Mouse (Mus musculus): ENCODE results near the gene Zfp512.
"Not testable (repeated sequence)": the region's sequence is repeated elsewhere in the genome, so short reads cannot be mapped to it uniquely, and the experiment has no call there.

Zfp512 gene

DNA sequence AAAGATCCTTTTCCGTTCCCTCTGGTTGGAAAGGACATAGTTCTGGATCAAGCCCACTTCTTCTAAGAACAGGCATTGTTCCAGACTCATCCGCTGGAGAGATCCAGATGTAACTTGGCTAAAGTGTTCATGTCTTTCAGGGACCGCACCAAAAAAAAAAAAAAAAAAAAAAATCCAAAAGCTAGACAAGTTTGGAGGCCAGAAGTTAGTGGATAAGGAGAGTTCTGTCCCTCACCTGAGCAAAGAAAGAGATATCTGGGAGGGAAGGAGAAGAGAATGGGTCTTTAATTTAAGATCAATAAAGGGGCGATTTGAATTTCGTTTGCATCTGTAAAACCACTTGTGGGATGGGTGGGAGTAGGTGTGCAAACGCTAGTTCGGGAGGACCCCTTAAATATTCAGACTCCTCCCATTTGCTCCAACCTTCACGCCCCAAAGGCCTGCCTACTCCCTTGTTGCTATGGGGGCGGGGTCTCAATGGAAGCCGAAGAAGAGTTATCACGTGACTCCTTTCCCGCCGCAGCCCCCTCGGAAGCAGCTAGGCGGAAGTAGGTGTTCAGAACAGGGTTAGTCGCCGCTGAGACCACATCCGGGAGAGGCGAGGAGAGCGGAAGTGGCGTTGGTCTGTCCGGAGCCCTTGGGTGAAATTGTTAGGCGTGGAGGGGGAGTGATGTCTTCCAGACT is at the start of gene Zfp512:
Zfp512 (plus strand) TSS at position 554 of the 684 bp plus-strand sequence.
- DNase-seq: peak; percentile 94

DNA sequence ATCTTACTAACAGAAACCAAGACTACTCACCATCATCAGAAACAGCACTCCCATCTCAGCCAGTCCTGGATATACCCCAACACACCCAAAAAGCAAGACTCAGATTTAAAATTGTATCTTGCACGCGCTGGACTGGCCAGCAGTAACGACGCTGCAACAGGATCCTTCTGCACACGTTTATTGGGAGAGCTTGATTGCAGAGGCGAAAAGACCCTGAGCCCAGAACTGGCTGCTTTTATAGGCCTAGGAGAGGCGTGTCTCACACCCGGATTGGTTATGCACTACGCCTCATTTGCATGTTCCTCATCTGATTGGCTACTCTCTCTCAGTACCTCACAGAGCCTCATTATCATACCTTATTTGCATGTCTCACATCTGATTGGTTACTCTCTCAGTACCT is 17.5 kb upstream of the Zfp512 start:
- not testable (repeated sequence) for DNase-seq

DNA sequence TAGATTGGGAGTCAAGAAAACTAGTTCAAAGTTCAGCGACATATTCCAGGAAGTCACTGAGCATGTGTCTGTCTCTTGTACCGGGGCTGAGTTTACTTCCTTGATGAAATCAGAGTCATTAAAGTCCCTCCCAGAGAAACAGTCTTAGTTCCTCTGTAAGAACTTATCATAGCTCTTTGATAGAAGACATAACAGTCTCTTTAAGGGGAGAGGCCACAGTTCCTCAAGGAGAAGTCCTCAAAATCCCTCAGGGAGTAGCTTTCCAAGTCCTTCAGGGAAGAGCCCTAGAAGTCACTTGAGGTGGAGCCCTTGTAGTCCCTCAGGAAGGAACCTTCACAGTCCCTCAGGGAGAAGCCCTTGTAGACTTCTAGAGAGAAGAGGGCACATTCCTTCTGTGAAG is 895 bp upstream of the Zfp512 start:
- no peak for DNase-seq

DNA sequence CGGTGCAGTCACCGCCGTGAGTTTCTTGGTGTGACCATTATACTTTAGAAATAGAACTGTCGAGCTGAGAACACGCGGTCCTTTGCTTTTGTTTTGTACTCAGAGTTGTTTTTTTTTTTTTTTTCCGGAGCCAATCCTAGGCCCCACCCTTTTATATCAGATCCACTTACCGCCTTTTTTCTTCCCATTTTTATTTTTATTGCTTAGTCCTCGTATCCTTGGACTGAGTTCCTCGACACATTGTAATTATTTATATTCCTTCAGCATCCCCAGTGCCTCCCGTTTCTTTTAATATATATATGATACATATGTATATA is 289 bp downstream of the Zfp512 start:
- no peak for DNase-seq

DNA sequence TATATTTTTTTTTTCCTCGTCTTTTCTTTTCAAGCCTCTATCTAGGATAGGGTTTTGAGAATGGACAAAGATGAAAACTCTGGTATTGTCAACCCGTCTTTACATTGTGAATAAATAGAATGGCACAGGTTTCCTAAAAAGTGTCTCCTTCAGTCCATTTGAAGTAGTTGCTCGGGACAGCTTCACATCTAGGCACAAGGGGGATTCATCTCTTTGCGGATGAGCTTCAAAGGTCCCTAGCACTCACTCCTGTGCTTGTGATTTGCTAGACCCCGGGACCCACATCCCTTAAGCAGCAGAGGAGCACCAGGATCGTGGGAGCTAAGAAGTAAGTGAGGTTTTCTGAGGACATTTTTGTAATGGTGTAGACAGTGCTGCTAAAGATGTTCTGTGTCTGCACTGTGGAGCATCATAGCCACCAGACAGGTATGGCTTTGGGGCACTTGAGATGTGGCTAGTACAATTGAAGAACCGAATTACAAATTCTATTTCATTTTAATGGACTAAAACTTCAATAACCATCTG is 717 bp downstream of the Zfp512 start:
- DNase-seq: no peak

DNA sequence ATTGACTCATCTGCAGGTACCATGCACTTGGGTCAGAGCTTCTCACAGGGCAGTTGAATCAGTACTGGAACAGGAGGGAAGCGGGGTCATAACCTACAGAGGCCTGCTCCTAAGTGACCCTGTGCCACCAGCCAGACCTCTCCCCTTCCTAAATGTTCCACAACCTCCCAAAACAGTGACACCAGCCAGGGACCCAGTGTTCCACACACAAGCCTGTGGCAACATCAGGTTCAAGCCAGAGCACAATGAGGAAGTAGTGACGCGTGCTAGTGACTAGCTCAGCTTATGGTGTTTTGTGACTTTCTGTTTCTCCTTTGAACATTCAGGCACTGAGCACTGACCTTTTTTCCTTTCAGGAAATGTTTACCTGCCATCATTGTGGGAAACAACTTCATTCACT is 15.6 kb downstream of the Zfp512 start:
- no peak for DNase-seq

DNA sequence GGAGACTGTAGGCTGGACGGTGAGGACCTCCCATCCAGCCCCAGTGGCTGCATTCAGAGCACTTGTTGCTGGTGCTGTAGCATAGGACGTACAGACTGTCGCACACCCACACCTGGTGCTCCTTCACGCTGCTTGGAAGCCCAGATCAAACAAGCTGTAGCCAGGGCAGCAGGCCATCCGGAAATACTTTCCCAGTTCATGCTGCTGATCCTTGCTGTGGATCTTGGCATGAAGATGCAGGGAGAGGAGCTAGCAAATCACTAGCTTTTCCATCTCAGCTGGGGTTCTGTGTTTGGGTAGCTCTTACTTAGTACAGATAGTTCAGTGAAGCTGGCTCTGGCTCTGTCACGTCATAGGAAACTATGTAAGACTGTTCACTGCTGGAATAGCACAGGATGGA is 17.5 kb downstream of the Zfp512 start:
- no peak for DNase-seq

DNA sequence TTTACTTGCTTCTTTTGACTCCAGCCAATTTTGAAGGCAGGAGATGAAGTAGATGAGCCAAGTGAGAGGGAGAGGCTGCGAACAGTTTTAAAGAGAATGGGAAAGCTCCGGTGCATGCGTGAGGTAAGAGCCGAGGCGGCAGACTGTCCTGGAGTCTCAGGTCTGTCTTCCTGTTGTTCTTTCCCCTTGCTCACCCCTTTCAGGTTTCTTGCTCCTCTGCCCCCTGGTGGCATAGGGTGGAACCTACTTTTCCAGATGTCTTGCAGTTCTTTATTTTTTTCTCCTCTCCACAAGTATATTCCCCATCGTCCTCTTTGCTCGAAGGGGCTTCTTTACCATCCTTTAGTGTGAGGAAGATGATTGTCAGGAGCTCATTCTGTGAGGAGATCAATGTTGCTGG is 18.1 kb downstream of the Zfp512 start:
- no peak for DNase-seq

DNA sequence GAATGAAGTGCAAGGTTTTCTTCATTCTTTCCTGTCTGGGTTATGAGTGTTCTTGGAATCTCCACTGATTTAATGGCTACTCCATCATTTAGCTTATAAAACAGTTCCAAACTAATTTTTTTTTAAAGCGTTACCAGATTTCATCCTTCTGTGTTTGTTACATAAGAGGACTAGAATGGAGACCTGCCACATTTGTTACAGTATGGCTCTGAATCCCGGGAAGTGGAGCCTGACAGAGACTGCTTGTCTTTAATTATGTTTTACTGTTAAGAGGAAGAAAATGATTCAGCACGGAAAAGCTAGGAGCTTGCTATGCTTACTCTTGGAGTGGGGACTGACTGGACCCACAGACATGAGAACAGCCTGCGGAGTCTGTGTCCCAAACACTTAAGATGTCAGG is 28.3 kb downstream of the Zfp512 start:
- no peak for DNase-seq

DNA sequence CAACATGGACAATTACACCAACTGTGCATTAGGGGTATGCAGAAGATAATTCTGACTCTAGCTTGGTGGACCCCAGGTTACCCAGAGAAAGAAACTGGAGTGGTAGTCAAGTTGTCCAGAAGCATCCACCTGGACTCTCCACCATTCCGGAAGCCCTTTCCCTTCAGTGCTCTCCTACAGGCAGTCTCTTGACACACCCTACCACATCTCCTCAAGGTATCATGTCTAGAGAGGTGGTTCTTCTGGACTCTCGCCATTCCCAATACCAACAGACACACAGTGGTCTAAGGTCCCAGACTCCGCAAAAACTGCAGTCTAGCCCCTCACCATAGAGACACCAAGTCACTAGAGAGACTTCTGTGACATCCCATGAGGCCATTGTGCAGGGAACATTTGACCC is 33.2 kb downstream of the Zfp512 start, which contains the start of gene 4930548H24Rik:
4930548H24Rik (plus strand) TSS at position 301 of the 400 bp plus-strand sequence.
- DNase-seq: no peak

DNA sequence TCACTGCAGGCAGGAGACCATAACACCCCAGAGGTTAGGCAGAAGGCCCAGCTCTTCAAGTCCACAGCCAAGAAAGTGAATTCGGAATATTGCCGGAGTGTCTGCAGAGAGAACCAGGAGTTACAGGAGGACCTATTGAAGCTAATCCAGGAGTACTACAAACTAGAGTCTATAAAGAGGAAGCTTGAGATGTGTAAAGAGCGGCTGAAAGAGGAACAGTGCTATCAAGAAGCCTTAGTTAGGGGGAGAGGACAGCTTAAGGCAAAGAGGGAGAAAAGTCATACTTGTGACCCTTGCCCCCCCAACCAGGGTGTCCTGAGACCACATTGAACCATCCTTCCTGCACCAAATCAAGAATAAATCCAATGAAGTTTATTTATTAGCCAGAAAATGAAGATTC is 35.7 kb downstream of the Zfp512 start:
- DNase-seq: no peak

DNA sequence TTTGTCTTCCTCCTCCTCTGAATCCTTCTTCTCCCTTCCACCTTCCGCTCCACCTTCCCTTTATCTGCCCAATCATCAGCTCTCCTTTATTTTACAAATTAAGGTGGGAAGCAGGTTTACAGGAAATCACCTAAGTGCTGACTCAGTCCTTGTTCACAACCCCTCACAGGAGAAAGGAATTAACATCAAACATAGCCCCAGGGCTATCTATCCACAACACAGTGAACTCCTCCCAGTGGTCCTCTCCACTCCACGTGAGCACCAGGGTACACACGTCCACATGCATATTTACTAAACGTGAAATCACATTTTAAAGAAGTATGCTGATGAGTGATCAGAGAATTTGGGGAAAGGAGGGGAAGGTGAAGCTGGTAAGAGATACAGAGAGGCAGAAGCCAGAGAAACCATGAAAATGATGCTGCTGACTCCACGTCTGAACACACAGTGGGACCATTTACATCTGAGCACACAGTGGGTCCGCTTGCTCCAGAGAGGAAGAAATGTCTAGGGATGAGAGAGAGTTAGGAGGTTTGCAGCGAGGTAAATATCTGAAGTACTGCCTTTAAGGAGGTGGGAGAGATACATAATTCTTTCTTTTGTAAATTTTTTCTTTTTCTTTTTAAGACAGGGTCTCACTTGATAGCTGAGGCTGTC is 37.0 kb downstream of the Zfp512 start:
- no peak for DNase-seq

DNA sequence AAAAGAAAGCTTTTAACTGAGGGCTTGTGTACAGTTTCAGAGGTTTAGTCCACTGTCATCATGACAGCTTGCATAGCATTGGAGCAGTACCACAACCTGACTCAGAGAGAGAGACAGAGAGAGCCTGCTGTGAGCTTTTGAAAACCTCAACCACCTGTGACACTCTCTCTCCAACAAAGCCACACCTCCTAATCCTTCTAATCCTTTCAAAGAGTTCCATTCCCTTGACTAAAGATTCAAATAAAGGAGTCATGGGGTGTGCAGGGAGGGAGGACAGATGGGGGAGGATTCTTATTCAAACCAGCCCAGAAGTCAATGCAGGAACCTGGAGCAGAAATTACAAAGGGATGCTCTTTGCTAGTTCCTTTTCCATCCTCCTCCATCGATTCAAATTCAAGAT is 39.8 kb downstream of the Zfp512 start:
- DNase-seq: no peak

DNA sequence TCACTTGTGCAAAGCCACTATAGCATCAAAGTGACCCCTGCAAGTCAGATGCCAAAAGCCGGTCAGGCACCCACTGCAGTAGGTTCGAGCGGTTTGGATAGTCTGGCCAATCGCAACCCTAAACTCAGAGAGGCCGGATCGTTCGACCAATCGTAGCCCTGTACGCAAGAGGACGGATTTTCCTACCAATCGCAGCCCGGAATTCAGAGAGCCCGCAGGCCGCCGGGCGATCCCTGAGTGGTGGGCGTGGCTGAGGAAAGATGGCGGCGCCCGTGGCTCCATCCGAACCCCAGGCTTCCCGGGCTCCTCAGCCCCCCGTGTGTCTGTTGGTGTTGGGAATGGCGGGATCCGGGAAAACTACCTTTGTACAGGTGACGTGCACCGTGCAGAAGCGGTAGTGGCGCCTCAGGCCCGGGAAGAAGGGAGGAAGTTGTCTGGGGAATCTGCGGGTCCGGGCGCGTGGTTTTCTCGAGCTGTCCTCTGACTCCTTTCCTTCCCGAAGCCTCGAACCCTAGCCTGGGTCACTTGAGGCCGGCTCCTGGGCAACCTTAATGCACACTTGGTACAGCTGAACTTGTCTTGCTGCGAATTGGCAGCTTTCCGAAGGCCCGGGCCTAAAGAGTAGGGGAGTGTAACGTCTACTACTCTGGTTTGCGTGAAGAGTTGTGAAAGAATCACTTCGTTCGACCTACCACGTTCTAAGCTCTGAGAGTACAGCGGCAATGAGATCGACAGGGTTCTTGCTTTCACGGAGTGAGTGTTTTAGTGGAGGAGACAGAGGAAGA is 42.5 kb downstream of the Zfp512 start, which contains the start of gene Gpn1:
Gpn1 (plus strand) TSS at position 229 of the 785 bp plus-strand sequence.
- peak; percentile 92 for DNase-seq

DNA sequence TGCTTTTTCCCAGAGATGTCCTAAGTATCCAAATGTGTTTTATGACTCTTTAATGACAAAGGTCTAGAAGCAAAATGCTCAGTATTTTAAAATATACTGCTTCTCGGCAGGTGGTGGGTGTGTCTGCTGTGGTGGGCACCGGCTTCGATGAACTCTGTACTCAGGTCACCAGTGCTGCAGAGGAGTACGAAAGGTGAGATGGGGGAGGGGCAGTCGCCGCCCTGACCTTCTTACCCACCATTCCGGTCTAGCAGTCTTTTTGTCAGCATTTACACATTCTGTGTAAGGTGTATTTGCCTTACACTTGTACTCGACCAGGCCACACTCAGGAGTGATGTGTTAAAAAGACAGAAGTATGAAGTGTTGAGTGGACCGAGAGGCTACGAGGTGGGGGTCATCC is 52.6 kb downstream of the Zfp512 start:
- DNase-seq: no peak

DNA sequence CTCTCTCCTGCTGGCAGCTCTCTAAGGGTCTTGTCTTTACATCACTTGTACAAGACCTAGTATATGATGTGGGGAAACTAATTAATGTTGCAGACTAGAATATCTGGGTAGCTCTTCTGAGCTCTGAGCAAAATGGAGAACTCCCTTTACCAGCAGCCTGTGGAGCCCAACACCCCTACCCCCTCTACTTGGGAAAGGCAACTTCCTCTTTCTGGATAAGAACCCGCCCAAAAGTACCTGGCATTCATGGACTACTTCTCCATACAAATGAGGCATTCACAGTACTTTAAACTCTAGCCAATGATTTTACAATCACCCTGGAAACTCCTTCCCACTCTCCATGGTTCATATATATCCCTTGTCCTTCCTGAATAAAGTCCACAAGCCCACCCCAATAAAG is 60.2 kb downstream of the Zfp512 start:
- no peak for DNase-seq

DNA sequence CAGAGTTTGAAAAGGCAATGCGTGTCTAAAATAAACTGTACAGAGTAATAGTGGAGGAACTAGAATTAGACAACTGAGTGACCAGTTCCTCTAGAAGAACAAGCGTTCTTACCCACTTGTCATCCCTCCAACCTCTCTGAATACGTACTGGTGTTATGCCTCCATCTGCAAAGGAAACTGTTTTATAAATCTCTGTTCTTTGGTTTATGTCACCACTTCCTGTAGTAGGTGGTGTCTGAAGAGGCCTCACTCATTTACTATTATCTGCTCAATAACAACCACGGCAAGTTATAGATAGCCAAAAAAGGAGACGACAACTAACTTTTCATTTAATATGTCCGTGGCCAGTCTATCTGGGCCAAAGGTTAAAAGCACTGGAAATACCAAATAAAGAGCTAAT is 68.3 kb downstream of the Zfp512 start:
- no peak for DNase-seq

DNA sequence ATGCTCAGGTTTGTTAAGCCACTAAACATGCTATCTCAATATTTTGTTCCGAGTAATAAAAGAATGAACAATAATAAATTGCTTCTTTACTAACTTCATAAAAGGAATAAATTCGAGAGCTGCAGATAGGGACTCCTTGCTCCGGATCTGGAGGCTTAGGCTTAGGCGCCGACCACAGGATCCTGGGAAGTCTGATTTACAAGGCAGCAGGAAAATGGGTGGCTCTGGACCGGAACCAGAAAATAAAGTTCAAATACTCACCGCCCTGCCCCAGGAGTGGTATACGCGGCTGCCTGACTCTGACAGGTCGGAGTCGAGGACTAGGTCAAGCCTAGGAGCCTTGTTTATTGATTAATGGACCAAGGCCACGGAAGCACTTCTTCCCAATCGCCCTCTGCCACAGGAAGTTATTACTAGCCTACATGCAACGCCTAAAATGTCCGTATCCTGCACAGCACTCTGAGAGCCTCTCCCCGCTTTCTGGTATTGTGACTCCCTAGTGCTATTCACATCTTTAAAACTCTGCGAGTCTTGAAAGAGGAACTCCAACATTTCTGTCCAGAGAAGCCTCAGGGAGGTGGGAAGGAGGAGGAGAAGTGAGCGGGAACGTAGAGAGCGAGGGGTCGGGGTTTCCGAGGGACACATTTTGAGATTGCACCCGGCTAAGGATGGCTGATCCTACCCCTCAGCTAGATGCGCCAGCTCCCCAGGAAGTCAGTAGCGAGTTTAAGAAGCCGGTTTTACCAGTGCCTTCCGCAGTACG is 74.3 kb downstream of the Zfp512 start, which contains the start of gene Slc4a1ap:
Slc4a1ap (plus strand) TSS at position 642 of the 763 bp plus-strand sequence.
- peak; percentile 79 for DNase-seq

DNA sequence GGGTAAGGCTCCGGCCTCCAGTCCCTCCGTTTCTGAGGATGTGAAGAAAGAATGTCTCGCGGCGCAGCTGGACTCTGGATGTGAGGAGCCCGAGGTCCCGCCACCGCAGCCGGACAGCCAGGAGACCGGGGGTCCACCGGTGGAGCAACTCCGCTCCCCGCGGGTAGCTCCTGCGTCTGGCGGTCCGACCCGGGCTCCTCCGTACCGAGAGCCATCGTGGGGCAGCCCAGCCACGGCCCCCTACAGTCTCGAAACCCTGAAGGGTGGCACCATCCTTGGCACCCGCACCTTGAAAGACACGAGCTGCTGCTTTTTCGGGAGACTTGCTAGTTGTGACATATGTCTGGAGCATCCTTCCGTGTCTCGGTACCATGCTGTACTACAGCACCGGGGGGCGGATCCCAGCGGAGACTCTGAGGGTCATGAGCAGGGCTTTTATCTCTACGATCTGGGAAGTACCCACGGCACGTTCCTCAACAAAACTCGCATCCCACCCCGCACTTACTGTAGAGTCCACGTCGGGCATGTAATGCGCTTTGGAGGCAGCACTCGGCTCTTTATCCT is 75.0 kb downstream of the Zfp512 start:
- no peak for DNase-seq

DNA sequence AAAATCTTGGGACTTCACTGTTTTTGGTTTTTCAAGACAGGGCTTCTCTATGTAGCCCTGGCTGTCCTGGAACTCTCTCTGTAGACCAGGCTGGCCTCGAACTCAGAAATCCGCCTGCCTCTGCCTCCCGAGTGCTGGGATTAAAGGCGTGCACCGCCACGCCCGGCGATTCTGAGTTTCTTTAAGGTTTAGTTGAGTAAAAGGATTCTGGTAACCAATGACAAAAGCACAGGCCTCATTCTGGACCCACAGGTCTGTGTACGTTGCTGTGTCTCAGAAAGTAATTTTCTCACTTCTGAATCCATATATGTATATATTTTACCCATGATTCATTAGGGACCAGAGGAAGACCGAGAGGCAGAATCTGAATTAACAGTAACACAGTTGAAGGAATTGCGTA is 75.5 kb downstream of the Zfp512 start, which contains the start of gene Supt7l:
Supt7l (minus strand) TSS at position 101 of the 400 bp plus-strand sequence.
- DNase-seq: not testable (repeated sequence)

DNA sequence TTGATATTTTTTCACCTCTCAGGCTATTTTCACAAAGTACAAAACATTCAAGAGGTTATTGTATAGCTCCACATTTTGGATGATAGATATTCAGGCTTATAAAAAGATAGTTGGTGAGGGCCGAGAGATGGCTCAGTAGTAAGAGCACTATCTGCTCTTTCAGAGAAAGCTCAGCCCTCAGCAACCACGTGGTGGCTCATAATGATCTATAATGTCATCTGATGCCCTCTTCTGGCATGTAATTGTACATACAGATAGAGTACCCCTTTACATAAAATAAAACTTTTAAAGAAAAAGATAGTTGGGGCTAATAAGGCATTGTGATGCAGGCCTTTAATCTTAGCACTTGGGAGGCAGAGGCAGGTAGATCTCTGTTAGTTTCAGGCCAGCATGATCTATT is 76.3 kb downstream of the Zfp512 start:
- no peak for DNase-seq
